Mouse (Mus musculus) liver, adult 2 months (tissue): ENCODE measurements at regions not wholly inside any gene's neighbourhood (a gene's known extent, or its start where the extent isn't known, plus 50 kb on each side); places are given as distances from the start of the nearest gene placed in this dataset.
A peak's percentile ranks its signal among the peaks of the same experiment; 100 is the strongest.

Experiments used
- DNase-seq: peaks from one replicate; pipeline ENCODE4 v3.0.0-alpha.2; 2011; ENCODE audit warnings: low read depth, low spot score; ENCODE audit errors: extremely low read depth
- H3K27ac ChIP-seq: fragments of 200-500 bp; replicated peaks from 2 replicates; pipeline ENCODE4 v1.5.1; 2012; ENCODE audit warnings: low read depth, mild to moderate bottlenecking, control low read depth, inconsistent platforms, low read length; ENCODE audit not compliant: insufficient read depth
- H3K27me3 ChIP-seq: fragments of 200-500 bp; 2 replicates; pipeline ENCODE4 v1.6.1; 2012; ENCODE audit warnings: mild to moderate bottlenecking, moderate library complexity, low read length, inconsistent platforms; ENCODE audit not compliant: control insufficient read depth, insufficient read depth
- H3K36me3 ChIP-seq: fragments of 200-500 bp; 2 replicates; pipeline ENCODE4 v1.6.1; 2012; ENCODE audit warnings: low read length, inconsistent platforms; ENCODE audit not compliant: control insufficient read depth, insufficient read depth
- H3K4me1 ChIP-seq: fragments of 200-500 bp; 2 replicates; pipeline ENCODE4 v1.6.1; 2011; ENCODE audit warnings: low read length; ENCODE audit not compliant: control insufficient read depth, insufficient read depth
- H3K4me3 ChIP-seq: fragments of 200-500 bp; 2 replicates; pipeline ENCODE4 v1.5.1; 2011; ENCODE audit warnings: low read depth, mild to moderate bottlenecking, control low read depth, low read length, moderate library complexity; ENCODE audit not compliant: insufficient read depth
- H3K79me2 ChIP-seq: fragments of 200-500 bp; 2 replicates; pipeline ENCODE4 v1.6.1; 2012; ENCODE audit warnings: inconsistent platforms, mild to moderate bottlenecking, low read length, moderate library complexity; ENCODE audit not compliant: control insufficient read depth, insufficient read depth
- H3K9ac ChIP-seq: fragments of 200-500 bp; 2 replicates; pipeline ENCODE4 v1.6.1; 2012; ENCODE audit warnings: low read depth, mild to moderate bottlenecking, control low read depth, inconsistent platforms, low read length
- CTCF ChIP-seq: fragments of 200-500 bp; IDR thresholded peaks from 2 replicates; pipeline ENCODE4 v1.5.1; 2011; ENCODE audit warnings: low read depth, low read length, control low read depth
- POLR2A ChIP-seq: fragments of 200-500 bp; IDR thresholded peaks from 2 replicates; pipeline ENCODE4 v1.6.1; 2011; ENCODE audit warnings: low read length, control low read depth; ENCODE audit not compliant: insufficient read depth; ENCODE audit errors: extremely low read depth
- WGBS: fragments of 180-500 bp; shearing (Covaris S2); methylation state at CpG from one replicate; pipeline ENCODE4 v1.1.7; 2018; 5-methylcytosine and 5-hydroxymethylcytosine counted together

DNA sequence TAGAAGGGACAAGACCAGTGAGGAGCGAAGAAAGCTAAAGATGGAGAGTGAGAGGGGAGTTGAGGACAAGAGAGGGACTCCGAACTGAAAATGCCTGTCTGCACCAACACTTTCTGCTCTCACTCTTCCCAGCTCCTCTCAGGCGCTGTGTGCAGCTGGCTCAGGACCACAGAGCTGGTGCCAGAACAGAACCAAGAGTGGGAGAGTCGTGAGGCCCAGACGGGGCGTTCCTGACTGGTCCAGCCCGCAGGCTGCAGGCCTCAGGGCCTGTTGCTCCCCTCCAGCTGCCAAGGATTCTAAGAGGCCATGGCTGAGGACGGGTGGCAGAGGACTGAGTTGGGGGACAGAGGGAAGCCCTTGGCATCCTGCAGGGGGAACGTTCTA is 101.7 kb downstream of the Banf2 start:
- no peak overlapping the region for H3K4me3 ChIP-seq
- TF ChIP-seq POLR2A = no peak
- TF ChIP-seq CTCF = no peak
- no peak for DNase-seq

DNA sequence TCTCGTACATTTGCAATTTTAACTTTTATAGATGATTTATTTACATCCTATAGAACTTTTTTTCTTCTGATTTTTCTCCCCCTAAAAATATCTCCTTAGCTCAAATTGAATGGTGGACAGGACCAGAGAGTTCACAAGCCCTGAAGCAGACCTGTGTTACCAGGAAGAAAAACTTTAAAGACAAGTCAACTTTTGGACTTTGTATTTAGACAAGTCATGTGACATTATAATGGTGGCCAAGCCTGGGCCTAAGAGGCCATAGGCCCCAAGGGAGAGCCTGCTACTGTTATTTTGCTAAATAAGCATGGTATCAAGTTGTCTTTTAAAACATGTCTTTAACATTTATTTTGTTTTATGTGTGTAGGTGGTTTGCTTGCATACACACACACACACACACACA is 102.7 kb downstream of the Banf2 start:
- peak; percentile 19 for DNase-seq
- H3K4me3 ChIP-seq = no peak overlapping the region
- no peaks in the 10 kb centered on the region for H3K4me1 ChIP-seq
- no peak overlapping the region for H3K9ac ChIP-seq
- no peaks in the 10 kb centered on the region for H3K36me3 ChIP-seq
- H3K79me2 ChIP-seq = no peaks in the 10 kb centered on the region
- no peaks in the 10 kb centered on the region for H3K27me3 ChIP-seq
- no peak for TF ChIP-seq POLR2A
- TF ChIP-seq CTCF = no peak
- no peak overlapping the region for H3K27ac ChIP-seq
- 91% methylated on average over 1 of the region's 1 CpGs for WGBS

More for the DNA sequence above, 101.7 kb downstream of the Banf2 start:
- H3K79me2 ChIP-seq = no peaks in the 10 kb centered on the region
- H3K27me3 ChIP-seq = no peaks in the 10 kb centered on the region
- WGBS = 89% methylated on average over 9 of the region's 9 CpGs
- no peaks in the 10 kb centered on the region for H3K36me3 ChIP-seq
- H3K27ac ChIP-seq = no peak overlapping the region
- H3K4me1 ChIP-seq = no peaks in the 10 kb centered on the region
- H3K9ac ChIP-seq = no peak overlapping the region

DNA sequence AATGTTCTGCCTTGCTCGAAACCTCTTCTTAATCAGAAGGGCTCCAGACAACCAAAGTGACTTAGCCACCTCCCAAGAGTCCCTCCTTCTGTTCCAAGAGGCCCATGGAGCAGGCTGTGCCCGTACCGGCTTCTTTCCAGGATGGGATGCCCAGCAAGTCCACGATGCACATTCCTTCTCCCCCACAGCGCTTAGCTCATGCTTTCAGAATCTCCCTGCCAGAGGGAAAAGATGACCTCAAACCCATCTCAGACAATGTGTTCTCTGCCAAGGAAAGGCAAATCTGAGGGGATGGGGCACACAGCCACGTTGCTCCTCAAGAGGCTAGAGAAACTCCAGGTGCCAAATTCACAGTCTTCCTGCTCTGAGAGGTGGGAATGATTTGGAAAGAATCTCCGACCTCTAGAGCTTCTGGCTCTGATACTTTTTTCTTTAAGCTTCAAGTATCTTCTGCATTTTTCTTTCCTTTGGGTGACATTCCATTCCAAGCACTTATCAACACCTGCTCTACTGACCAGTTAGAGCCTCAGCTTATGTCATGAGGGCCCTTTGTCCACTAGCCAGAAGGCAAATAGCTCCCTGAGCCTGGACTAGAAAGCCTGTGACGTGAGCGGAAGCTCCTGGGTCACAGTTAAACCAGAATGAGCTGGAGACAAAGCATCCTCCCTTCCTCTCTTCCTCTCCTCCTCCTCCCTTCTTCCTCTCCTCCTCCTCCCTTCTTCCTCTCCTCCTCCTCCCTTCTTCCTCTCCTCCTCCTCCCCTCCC is 110.9 kb downstream of the Banf2 start:
- no peak for DNase-seq
- no peaks in the 10 kb centered on the region for H3K79me2 ChIP-seq
- no peaks in the 10 kb centered on the region for H3K4me1 ChIP-seq
- no peak overlapping the region for H3K27ac ChIP-seq
- H3K27me3 ChIP-seq = no peaks in the 10 kb centered on the region
- no peak overlapping the region for H3K9ac ChIP-seq
- TF ChIP-seq CTCF = no peak
- TF ChIP-seq POLR2A = no peak
- H3K36me3 ChIP-seq = no peaks in the 10 kb centered on the region
- 90% methylated on average over 9 of the region's 9 CpGs for WGBS
- H3K4me3 ChIP-seq = no peak overlapping the region

DNA sequence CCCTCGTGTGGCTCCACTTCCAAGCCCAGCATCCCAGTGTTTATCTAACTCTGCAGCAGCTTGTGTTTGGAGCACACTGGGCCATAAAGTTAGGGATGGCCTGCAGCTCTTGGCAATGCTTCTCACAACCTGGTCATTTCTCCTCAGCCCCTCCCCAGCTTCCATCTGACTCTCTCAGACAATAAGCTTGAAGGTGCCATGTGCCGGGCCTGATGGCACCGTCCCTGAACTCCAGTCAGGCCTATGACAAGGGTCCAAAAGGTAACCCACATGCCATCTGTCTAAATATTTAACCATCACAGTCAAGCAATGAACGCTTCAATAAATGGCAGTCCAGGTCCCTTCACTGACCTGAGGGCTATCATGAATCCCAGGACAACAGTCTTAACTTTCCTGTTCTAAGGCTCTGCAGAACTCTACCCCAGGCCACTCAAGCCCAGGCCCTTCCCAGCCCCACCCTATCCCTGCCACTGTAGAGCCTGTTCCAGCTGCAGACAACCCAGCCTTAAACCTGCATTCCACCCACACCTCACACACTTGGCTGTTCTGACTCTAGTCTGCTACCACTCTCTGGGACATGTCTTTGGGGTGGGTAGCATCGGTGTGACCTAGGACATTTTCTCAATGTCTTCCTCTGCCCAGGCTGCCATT is 111.8 kb downstream of the Banf2 start:
- H3K27ac ChIP-seq = no peak overlapping the region
- no peak overlapping the region for H3K4me3 ChIP-seq
- no peak overlapping the region for H3K9ac ChIP-seq
- H3K4me1 ChIP-seq = no peaks in the 10 kb centered on the region
- no peaks in the 10 kb centered on the region for H3K27me3 ChIP-seq
- 43% methylated on average over 5 of the region's 5 CpGs for WGBS
- TF ChIP-seq CTCF = no peak
- TF ChIP-seq POLR2A = no peak
- no peaks in the 10 kb centered on the region for H3K79me2 ChIP-seq
- no peaks in the 10 kb centered on the region for H3K36me3 ChIP-seq
- no peak for DNase-seq

DNA sequence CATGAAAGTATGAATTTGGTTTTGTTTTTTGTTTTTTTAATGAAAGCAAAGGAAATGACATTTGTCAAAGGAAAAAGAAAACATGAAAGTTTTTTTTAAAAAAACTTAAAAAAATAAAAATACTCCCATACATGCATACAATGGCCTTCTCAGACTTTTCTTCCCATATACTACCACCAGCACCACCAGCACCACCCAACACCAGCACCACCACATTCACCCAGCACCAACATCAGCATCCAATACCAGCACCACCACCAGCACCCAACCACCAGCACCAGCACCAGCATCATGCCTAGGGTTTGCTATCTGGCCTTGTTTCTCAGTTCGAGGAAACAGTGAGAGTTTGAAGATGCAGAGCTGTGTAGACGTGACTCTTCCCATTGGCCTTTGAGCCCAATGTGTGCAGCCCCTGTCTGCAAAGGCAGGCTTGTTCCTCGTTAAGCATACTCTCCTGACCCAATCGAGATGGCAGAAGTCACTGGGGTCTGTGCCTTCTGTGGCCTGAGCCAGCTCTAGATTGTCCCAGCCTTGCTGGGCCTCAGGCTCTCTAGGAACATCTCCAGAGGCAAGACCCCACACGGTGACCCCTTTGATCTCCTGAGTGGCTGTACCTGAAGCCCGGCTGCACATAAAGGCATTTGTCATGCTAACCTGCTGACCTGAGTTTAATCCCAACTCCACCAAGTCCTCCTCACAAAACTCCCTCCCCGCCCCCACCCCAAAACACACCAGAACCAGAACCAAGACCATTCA is 113.8 kb upstream of the Mgme1 start:
- Histone ChIP-seq H3K79me2 (no peaks in the 10 kb centered on the region), H3K4me3 (no peak overlapping the region), H3K9ac (no peak overlapping the region), H3K36me3 (no peaks in the 10 kb centered on the region), H3K27ac (no peak overlapping the region), H3K4me1 (peaks cover 13% of the 10 kb centered on the region), H3K27me3 (no peaks in the 10 kb centered on the region)
- 87% methylated on average over 7 of the region's 7 CpGs for WGBS
- no peak for DNase-seq
- no peak for TF ChIP-seq CTCF

DNA sequence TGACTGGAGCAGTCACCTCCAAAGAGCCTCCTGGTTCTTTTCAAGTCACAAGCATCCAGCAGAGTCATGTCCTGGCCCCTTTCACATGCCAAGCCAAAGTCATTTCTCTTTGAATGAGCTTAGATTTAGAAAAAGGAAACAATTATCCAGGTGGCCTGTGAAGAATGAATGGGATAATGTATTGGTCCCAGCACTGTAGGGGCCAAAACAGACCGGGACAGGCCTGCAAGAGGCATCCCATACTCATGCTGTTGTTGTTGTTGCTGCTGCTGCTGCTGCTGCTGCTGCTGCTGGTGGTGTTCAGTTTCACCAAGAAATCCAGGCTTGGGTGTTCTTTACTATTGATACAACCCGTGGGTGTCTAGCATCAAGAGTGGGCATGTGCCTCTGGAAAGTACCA is 113.1 kb upstream of the Mgme1 start:
- WGBS = 72% methylated on average over 2 of the region's 2 CpGs
- H3K4me1 ChIP-seq = peaks cover 17% of the 10 kb centered on the region
- H3K9ac ChIP-seq = no peak overlapping the region
- no peaks in the 10 kb centered on the region for H3K79me2 ChIP-seq
- TF ChIP-seq POLR2A = no peak
- TF ChIP-seq CTCF = no peak
- H3K4me3 ChIP-seq = no peak overlapping the region
- no peaks in the 10 kb centered on the region for H3K36me3 ChIP-seq
- no peak for DNase-seq
- H3K27me3 ChIP-seq = no peaks in the 10 kb centered on the region
- H3K27ac ChIP-seq = no peak overlapping the region
